Mouse (Mus musculus) limb, embryonic 11.5 days (tissue): ENCODE measurements at regions not wholly inside any gene's neighbourhood (a gene's known extent, or its start where the extent isn't known, plus 50 kb on each side); places are given as distances from the start of the nearest gene placed in this dataset.

Experiments
- ATAC-seq: fragments of 200-750 bp; cut with Nextera tagmentation; 2 replicates; pipeline ENCODE4 v1.8.0; 2017; ENCODE audit warnings: low read depth; ENCODE audit not compliant: insufficient number of reproducible peaks, low FRiP score, low TSS enrichment
- DNase-seq: peaks from one replicate; pipeline ENCODE4 v3.0.0-alpha.2; 2015; ENCODE audit warnings: low spot score
- H3K27ac ChIP-seq: fragments of 300-500 bp; sonication (generic); replicated peaks from 2 replicates; pipeline ENCODE4 v1.5.1; 2014; ENCODE audit warnings: low read depth, mild to moderate bottlenecking, low read length
- H3K27me3 ChIP-seq: fragments of 300-500 bp; sonication (generic); 2 replicates; pipeline ENCODE4 v1.6.1; 2014; ENCODE audit warnings: mild to moderate bottlenecking, low read length, mixed read lengths; ENCODE audit not compliant: control insufficient read depth, insufficient read depth
- H3K36me3 ChIP-seq: fragments of 300-500 bp; sonication (generic); 2 replicates; pipeline ENCODE4 v1.6.1; 2014; ENCODE audit warnings: mild to moderate bottlenecking, low read length, moderate library complexity, mixed read lengths; ENCODE audit not compliant: control insufficient read depth, insufficient read depth
- H3K4me1 ChIP-seq: fragments of 300-500 bp; sonication (generic); 2 replicates; pipeline ENCODE4 v1.6.1; 2014; ENCODE audit warnings: low read length, mixed read lengths; ENCODE audit not compliant: control insufficient read depth, insufficient read depth
- H3K4me2 ChIP-seq: fragments of 300-500 bp; sonication (generic); 2 replicates; pipeline ENCODE4 v1.6.1; 2014; ENCODE audit warnings: low read depth, mild to moderate bottlenecking, moderate library complexity; ENCODE audit not compliant: severe bottlenecking
- H3K4me3 ChIP-seq: fragments of 300-500 bp; sonication (generic); 2 replicates; pipeline ENCODE4 v1.5.1; 2014; ENCODE audit warnings: low read depth, low read length
- H3K9ac ChIP-seq: fragments of 300-500 bp; sonication (generic); 2 replicates; pipeline ENCODE4 v1.6.1; 2014; ENCODE audit warnings: mild to moderate bottlenecking, low read length
- H3K9me3 ChIP-seq: fragments of 300-500 bp; sonication (generic); 2 replicates; pipeline ENCODE4 v1.6.1; 2016; ENCODE audit warnings: low read length; ENCODE audit not compliant: control insufficient read depth
- whole genome bisulfite sequencing: fragments of 180-500 bp; shearing (Covaris S2); extraction: QIAGEN DNeasy Blood & Tissue Kit; methylation state at CpG from one replicate; pipeline ENCODE4 v1.1.7; 2014; 5-methylcytosine and 5-hydroxymethylcytosine counted together

- ATAC-seq (no peak), DNase-seq (no peak)
- Histone ChIP-seq H3K27me3 (no peaks in the 10 kb centered on the region), H3K27ac (no peak overlapping the region), H3K9ac (no peak overlapping the region), H3K4me1 (no peaks in the 10 kb centered on the region), H3K4me2 (no peak overlapping the region), H3K36me3 (no peaks in the 10 kb centered on the region), H3K9me3 (no peaks in the 10 kb centered on the region), H3K4me3 (no peak overlapping the region)
- WGBS = 80% methylated on average over 5 of the region's 5 CpGs
Measured at GRCm38 (mm10) chr11:104065181-104065580, 67.5 kb upstream of the Crhr1 start.

- no peak for ATAC-seq
- Histone ChIP-seq H3K4me3 (no peak overlapping the region), H3K27me3 (no peaks in the 10 kb centered on the region)
Measured at GRCm38 (mm10) chr11:104072591-104073183, 60.0 kb upstream of the Crhr1 start.

GRCm38 (mm10) chr11:104074763-104075162 is 57.9 kb upstream of the Crhr1 start:
- Histone ChIP-seq H3K36me3 (no peaks in the 10 kb centered on the region), H3K4me1 (no peaks in the 10 kb centered on the region), H3K9me3 (no peaks in the 10 kb centered on the region), H3K4me3 (no peak overlapping the region), H3K4me2 (no peak overlapping the region), H3K27ac (no peak overlapping the region), H3K27me3 (no peaks in the 10 kb centered on the region), H3K9ac (no peak overlapping the region)
- WGBS = 65% methylated on average over 1 of the region's 1 CpGs
- ATAC-seq (no peak), DNase-seq (no peak)

More at GRCm38 (mm10) chr11:104072591-104073183, 60.0 kb upstream of the Crhr1 start:
- 95% methylated on average over 38 of the region's 38 CpGs for WGBS
- no peak for DNase-seq
- no peaks in the 10 kb centered on the region for H3K9me3 ChIP-seq
- no peaks in the 10 kb centered on the region for H3K36me3 ChIP-seq
- no peaks in the 10 kb centered on the region for H3K4me1 ChIP-seq
- H3K9ac ChIP-seq = no peak overlapping the region
- H3K27ac ChIP-seq = no peak overlapping the region
- no peak overlapping the region for H3K4me2 ChIP-seq

- 66% methylated on average over 10 of the region's 10 CpGs for WGBS
- H3K4me1 ChIP-seq = no peaks in the 10 kb centered on the region
- DNase-seq = no peak
- no peak for ATAC-seq
- H3K36me3 ChIP-seq = no peaks in the 10 kb centered on the region
- H3K9ac ChIP-seq = no peak overlapping the region
- H3K27ac ChIP-seq = no peak overlapping the region
- H3K4me3 ChIP-seq = no peak overlapping the region
- no peaks in the 10 kb centered on the region for H3K27me3 ChIP-seq
- no peaks in the 10 kb centered on the region for H3K9me3 ChIP-seq
- H3K4me2 ChIP-seq = no peak overlapping the region
Measured at GRCm38 (mm10) chr11:104075394-104075793, 57.3 kb upstream of the Crhr1 start.

GRCm38 (mm10) chr11:104082083-104082482 is 50.6 kb upstream of the Crhr1 start:
- ATAC-seq = no peak
- WGBS = 66% methylated on average over 3 of the region's 3 CpGs

More at GRCm38 (mm10) chr11:104082083-104082482, 50.6 kb upstream of the Crhr1 start:
- Histone ChIP-seq H3K4me1 (no peaks in the 10 kb centered on the region), H3K27ac (no peak overlapping the region), H3K27me3 (no peaks in the 10 kb centered on the region), H3K9me3 (no peaks in the 10 kb centered on the region), H3K9ac (no peak overlapping the region), H3K4me3 (no peak overlapping the region), H3K4me2 (no peak overlapping the region), H3K36me3 (no peaks in the 10 kb centered on the region)
- DNase-seq = no peak
